Mouse (Mus musculus): ENCODE measurements around the gene Serpinh1.

Serpinh1 gene

DNA sequence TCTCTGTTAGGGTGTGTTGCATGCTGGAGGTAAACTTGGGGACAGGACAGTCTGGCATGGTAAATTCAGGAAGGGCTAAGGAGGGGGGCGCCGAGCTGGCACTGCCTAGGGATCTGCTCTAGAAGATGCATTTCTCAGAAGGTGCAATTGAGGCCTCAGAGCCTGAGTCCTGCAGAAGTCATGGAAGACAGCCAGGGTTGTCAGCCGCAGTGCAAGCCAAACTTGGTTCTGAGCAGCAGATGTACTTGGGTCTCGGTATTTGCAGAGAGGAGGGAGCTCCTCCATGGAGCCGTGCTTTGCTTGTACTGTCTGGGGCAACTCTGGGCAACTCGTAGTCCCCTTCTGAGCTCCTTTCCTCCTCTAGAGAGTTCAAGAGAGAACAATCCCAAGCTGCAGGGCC is 26.9 kb downstream of the Serpinh1 start:
- DNase-seq (ENCODE audit: low read depth), result no peak

DNA sequence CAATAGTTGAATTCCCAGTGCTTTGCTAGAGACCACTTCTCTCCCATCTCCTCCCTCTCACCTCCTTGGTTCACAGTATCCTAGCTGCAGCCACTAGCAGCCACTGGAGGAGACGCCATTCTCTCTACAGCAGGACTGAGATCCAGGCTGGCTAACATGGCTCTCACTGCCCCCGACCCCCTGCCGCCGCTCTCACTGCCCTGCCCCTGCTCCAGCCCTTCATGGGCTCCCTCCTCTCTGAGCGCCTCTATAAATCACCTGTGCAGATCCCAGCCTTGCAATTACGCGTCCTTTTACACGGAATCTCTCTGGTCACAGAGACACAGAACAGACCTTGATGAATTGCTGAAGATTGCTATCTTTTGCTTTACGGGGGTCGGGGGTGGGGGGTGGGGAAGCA is 28.2 kb downstream of the Serpinh1 start:
- DNase-seq (ENCODE audit: low read depth), result no peak

DNA sequence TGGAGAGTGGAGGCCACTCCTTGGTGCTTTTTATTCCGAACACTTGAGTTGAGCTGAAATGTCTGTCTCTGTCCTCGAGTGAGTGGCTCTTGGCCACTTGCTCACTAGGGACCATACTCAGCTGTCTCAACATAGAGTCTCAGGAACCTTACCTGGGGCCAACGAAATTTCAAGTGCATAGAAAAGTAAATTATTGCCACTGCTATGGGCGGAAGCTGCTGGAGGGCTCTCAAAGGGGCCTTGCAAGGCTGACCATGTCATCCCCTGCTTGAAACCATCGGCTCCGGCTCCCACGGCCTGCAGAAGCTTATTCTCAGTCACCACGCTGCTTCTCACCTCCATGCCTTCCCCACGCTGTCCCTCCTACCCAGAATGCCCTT is 29.7 kb downstream of the Serpinh1 start:
- DNase-seq (ENCODE audit: low read depth), result no peak

DNA sequence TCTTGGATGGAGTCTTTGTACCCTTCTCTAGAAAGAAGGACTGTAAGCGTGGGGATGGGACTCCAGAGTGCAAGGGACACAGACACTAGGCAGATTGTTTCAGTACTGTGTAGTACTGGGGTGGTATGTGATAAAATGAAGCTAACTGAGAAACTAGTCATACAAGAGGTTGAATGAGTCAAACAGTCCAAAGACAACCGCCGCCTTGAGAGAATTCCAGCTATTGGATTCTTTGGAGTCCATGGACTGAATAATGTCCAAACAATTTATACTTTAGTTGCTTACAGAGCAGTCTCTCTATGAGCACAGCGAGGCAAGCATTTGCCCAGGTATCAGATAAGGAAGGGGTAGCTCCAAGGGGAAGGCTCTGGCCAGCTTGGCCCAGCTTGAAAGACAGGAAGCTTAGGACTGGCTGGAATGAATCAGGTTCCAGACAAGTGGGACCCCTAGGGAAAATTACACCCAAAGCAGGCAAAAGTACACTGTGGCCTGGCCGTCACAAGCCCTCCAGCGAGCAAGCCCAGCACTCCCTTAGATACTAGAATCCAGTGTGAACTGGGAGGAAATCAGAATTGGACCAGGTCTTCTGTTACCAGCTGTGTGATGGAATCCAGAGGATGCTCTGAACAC is 30.2 kb downstream of the Serpinh1 start:
- DNase-seq (ENCODE audit: low read depth), result peak; percentile 66

DNA sequence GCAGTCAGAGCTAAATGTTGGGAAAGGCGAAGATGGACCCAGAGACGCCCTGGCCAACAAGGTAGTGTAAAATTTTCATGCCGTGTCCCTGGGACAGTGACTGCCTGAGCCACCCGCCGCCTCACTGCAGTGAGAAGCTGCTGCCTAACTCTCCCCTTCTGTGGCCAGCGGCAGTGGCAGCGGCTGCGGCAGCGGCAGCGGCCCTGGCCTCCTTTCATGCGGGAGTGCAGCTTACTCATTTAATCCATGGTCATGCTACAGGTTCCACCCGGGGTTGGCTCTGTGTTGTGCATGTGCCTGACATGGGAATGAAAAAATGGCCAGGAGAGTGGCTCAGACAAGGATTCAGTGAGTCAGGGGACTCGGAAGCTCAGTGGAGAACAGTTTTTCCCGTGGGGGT is 32.5 kb downstream of the Serpinh1 start:
- DNase-seq (ENCODE audit: low read depth), result no peak

DNA sequence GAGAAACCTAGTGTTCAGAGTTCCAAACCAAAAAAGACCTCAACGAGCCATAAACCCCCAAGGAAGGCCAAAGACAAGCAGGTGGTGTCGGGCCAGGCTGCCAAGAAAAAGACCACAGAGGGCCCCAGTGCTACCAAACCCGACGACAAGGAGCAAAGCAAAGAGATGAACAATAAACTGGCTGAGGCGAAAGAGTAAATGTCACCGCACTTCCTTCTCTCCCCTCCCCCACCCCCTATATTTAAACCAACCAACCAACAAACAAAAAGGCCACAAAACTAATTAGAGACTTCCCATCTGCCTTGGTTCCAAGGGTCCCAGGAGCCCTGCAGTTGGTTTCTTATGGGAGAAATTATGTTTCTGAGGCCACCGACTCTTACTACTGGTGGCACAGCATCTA is 35.6 kb downstream of the Serpinh1 start:
- no peak for DNase-seq (ENCODE audit: low read depth)

DNA sequence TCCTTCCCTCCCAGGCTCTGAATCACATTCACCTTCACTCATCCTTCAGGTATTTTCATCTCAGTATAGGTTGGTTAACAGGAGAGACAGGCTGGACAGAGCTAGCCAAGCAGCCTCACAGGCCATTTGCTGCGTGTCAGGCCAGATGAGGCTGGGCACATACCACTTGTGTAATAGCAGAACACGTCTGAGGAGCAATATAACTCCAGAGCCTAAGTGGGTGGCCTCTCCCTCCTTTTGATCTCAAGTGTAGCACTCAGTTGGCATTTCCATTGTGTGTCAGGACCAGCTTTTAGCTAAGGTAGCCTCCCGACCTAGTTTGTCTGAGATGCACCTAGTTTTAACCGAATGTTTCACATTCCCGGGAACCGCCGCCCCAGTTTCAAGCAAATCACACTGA is 36.8 kb downstream of the Serpinh1 start:
- no peak for DNase-seq (ENCODE audit: low read depth)

GRCm38 (mm10) chr7:99314565-99314964 is 38.5 kb downstream of the Serpinh1 start:
- DNase-seq (ENCODE audit: low read depth), result no peak

- DNase-seq (ENCODE audit: low read depth), result no peak
These were observed 39.8 kb downstream of the Serpinh1 start for GRCm38 (mm10) chr7:99313253-99313652.

DNA sequence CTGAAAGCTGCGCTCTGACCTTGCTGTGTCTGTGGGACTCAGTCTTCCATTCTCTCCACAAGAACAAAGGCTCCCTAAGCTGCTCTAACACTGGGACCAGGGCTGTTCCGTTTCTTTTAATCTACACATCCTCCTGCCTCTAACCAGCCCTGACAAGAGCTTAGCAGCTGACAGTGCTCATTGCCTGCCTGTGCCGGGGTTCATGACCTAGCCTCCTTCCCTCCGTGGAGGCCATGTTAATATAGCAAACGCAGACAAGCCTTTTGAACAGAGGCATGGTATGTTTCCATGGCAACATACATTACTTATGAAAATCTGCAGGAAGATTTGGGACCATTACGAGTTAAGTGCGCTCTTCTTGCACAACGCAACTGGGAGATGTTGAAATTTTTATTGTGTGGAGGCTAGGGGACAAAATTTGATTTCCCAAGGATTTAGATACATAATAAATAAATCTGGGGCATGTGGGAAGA is 40.3 kb downstream of the Serpinh1 start:
- DNase-seq (ENCODE audit: low read depth), result no peak

DNA sequence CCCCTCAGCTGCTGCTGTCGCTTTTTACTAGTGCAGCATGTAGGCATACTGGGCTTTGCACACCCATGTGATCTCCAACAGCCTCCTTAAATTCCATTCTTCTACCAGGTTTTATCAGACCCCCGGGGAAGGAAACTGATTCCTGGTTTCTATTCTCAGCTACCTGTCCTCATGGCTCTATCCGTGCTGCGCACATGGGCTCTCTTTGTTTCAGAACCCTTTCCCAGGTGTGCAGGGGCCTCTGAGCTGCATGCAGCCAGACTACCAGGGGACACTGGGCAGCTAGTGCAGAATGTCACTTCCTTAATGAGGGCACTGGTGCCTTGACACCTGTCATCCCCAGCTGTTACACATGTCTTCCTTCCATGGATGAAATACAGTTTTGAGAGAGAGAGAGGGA is 41.0 kb downstream of the Serpinh1 start:
- DNase-seq (ENCODE audit: low read depth), result no peak

DNA sequence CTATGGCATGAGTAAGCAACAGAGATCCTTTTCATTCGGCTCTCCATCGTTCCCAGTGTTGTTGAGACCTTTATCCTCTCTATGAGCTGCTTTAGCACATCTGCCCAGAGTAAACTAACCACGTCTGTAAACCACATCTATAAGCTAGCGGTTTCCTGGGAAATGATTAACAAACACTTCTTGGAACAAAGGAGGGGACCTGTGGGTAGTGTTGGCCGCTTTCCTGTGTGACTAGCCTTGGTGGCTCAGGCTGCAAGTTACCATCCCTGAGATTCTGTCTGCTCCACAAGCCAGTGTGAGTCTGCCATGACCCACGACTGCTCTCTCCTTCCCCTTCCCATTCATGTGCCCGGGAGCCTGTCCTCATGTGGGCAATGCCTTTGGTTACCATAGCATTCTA is 41.6 kb downstream of the Serpinh1 start:
- no peak for DNase-seq (ENCODE audit: low read depth)

GRCm38 (mm10) chr7:99306640-99307039 is 46.4 kb downstream of the Serpinh1 start:
- DNase-seq (ENCODE audit: low read depth), result no peak

- DNase-seq (ENCODE audit: low read depth), result no peak
These were observed 47.4 kb downstream of the Serpinh1 start for GRCm38 (mm10) chr7:99305688-99306087.

DNA sequence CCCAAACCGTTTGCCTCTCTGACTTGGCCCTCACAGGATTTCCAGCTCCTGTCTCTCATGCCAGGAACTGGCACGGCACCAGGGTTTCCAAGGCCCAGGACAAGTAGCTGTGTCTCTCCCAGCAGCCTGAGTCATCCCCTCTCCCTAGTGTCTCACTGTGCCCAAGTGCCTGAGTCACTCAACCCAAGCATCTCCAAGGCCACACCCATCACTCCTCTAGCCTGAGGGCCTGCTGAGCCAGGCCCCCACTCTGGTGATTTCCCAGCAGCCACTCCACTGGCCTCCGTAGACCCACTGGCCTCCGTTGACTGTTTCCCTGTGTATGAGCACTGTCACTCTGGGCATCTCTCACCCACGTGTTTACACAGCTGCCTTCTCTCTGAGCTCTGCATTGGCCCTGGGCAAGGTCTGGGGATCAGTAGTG is 48.1 kb downstream of the Serpinh1 start:
- peak; percentile 95 for DNase-seq (ENCODE audit: low read depth)

GRCm38 (mm10) chr7:99304029-99304428 is 49.0 kb downstream of the Serpinh1 start:
- peak; percentile 11 for DNase-seq (ENCODE audit: low read depth)

DNA sequence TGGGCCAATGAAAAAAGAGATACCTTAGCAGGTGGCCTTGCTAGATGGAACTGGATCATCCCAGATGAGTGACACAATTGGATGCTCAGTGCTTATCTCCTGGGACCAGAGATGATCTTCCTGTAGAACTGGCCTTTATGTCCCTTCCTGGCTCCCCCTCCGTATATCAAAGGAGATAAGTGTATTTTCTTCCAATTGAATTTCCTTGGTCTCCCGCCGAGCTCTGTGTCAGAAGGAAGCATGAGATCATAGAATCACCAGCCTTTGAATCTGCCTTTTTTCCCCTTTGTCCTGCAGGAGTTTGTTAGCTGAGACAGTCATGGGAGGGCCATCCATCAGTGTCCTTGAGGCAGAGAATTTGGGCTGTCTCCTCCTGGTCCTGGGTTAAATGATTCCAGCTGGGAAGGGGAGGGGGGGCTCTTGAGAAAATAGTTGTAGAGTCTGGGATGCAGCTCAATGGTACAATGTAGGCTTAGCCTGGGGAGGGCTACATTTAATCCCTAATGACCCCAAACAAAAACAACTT is 52.3 kb downstream of the Serpinh1 start:
- DNase-seq (ENCODE audit: low read depth), result no peak
